Mouse (Mus musculus): ENCODE measurements around the gene Fgfr4.

DNA sequence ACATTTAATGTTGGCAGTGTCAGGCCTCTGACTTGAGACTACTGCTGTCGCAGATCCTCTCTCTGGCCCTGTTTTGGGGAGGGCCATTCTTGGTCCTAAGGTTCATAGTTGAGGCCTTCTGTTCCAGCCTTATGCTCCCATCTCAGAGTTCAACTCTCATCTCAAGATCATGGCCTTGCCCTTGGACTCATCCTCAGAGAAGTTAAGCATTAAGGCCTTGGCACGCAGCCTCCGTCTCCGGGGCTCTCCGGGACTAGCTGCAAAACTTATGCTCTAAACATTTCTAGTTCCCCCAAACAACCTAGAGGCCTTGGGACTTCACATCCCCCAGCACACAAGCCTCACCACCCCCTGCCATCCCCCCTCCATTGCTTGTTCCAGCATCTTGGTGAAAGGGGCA, 15.8 kb downstream of the Fgfr4 start:
- TF ChIP-seq CTCF (IDR thresholded peaks at IDR 0.05; ENCODE audit: borderline replicate concordance, insufficient read depth, low read length), result no peak
- TF ChIP-seq POLR2A (IDR thresholded peaks at IDR 0.05; ENCODE audit: low read depth, low read length), result no peak

Measured in embryonic fibroblast, embryonic 13.5 days (primary cell).